Mouse (Mus musculus): ENCODE data around the gene Pdzd7. TPM values are rescaled to one million over a fixed set of nuclear protein-coding genes. Genes with fewer than 3 reads are reported as not detected.
A peak's percentile ranks its signal among the peaks of the same experiment; 100 is the strongest.

Gene Pdzd7
- 1 to 10 TPM; 4.3 to 5.6 TPM for total RNA-seq (2021)
- long read RNA-seq, experiment 1, partial matches to known transcripts = 4 of 6 reads
- long read RNA-seq, experiment 1, other reads (novel, unspliced or antisense) = 2 of 6 reads
- long read RNA-seq, experiment 2, partial matches to known transcripts = 3 of 5 reads
- long read RNA-seq, experiment 2, other reads (novel, unspliced or antisense) = 2 of 5 reads

GRCm38 (mm10) chr19:45045651-45046050 is at the start of gene Pdzd7:
Pdzd7 (minus strand) TSS chr19:45045717.
- DNase-seq (ENCODE audit: low spot score in 2 of 2) = no peak

DNA sequence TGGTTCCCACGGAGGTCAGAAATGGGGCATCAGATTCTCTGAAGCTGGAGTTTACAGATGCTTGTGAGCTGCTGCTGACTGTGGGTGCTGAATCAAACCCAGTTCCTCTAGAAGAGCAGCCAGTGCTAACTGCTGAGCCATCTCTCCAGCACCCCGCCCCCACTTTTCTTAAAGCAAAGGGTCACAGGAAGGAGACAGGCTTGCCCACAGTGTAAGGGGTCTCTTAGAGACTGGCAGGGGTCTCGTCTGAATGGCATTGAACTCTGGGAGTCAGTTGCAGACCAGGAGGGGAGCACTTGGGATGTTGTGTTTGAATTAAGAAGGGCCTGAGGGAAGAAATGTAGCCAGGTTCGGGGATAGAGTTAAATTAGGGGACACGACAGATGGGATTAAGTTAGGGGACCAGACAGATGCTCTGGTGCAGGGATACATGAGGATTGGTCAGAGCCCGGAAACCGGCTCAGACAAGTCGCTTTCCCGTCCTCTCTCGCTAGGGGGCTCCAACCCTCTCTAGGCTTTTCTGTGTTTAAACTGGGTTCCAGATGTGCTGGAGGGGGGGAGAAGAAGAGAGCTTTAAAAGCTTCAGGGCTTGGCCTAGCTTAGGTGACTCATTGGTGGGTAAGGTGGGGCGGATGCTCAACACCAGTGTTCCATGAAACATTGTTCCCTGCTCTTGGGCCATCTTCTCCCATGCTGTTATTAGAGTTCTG is 36.5 kb upstream of the Pdzd7 start:
- peak; percentile 36 to 46 for DNase-seq (ENCODE audit: low spot score in 2 of 2)

GRCm38 (mm10) chr19:45081279-45081678 is 35.8 kb upstream of the Pdzd7 start:
- DNase-seq (ENCODE audit: low spot score in 2 of 2) = peak; percentile 60 to 72

- DNase-seq (ENCODE audit: low spot score in 2 of 2) = peak in 1 of 2 experiments; percentile 8
Observed at GRCm38 (mm10) chr19:45080711-45081110, 35.2 kb upstream of the Pdzd7 start.

- DNase-seq (ENCODE audit: low spot score in 2 of 2) = peak; percentile 55 to 79
Observed at GRCm38 (mm10) chr19:45079769-45080515, 34.4 kb upstream of the Pdzd7 start.

DNA sequence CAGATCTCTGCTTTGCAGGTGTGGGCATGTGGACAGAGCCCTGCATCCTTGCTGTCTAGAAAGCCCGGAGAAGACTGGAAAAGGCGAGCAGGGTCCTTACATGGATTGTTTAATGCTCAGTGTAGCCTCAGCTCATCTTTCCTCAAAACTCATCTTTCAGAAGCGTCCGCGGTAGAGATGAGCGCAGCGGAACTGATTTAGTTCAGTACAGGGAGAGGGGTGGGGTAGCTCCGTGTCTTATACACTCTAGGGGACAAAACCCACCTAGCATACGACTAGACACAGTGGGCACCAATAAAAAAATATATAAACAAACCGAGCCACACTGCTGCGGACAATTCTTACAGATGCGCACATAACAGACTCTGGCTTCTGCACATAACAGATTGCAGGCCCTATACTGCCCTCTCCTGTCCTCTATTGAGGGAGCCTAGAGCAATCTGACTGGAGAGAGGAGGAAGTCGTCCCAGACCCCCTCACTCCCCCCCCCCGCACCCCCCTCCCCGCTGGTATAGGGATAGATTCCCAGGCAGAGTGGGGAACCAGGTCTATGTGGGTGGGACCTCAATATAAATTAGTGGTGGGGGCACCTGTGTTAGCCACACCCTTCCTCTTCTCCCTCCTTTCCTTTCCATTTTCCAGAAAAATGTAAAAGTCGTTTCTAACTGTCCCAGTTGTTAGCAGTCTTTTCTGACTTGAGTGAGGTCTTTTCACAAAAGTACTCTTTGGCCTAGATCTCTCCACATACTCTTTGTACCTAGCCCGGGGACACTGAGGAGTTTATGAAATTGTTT is 33.7 kb upstream of the Pdzd7 start:
- DNase-seq (ENCODE audit: low spot score in 2 of 2) = no peak

- DNase-seq (ENCODE audit: low spot score in 2 of 2) = no peak
Observed at GRCm38 (mm10) chr19:45077742-45078645, 32.5 kb upstream of the Pdzd7 start.

- peak in 1 of 2 experiments; percentile 62 for DNase-seq (ENCODE audit: low spot score in 2 of 2)
Observed at GRCm38 (mm10) chr19:45076586-45077510, 31.3 kb upstream of the Pdzd7 start.

GRCm38 (mm10) chr19:45076036-45076575 is 30.6 kb upstream of the Pdzd7 start:
- no peak for DNase-seq (ENCODE audit: low spot score in 2 of 2)

DNA sequence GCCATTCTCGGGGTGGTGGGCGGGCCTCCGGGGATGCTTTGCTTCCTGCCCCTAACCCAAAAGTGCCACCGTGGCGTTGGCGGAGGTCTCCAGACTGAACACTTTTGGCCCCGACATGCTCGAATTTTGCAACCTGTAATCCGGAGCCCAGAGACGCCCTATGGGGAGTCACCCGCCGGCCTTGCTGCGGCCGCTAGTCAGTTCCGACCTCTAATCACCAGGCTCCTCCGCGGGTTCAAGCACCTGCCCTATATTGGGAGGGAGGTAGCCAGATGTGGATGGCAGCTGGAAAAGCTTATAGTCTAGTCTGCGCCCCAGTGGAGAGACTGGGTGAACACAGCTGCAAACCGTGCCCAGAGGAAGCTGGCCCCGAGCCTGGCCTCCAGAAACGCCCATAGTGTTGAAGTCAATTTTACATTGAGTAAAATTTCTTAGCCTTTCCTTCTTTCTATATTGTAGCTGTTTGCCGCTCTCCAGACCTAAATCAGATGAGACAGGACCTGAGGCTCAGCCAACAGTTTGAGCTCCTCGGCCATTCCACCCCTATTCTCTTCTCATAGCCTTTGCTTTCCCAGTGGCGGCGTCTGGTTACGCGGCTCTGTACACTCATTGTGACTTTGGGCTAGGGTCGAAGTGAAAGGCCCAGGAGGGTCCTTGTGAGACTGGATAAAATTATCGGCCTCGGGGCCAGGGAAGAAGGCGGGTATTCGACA is 30.0 kb upstream of the Pdzd7 start:
- DNase-seq (ENCODE audit: low spot score in 2 of 2) = no peak

DNA sequence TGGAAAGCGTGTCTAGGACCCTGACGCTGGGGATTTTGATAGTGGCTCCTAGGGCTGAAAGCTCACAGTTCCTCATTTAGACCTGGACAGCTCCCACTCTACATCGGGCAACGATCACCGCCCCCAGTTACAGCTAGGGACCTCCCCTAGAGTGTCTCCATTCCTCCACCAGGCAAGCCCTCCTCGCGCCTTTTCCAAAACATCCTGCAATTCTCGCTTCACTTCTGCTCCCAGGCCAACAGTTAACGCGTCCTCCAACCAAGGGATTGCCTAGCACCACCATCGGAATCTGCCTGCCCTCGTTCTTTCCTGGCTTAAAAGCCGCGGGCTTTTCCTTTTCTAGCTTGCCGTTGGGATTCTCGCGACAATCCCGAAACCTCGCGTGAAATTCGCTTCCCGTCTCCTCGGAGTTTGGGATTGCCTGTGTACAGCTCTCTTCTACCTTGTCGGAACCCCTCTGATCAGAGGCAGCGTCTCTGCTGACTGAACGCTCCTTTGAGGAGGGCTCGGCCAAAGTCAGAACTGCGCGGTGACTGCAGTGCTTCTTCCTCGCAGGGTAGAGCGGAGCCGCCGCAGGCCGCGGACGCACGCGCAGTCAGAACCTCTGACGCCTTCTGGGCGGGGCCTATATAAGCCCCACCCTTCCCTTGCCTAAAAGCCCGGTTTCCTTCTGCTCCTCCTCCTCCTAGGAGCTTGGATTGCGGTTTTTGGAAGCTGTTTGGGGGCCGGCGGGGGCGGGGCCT is 29.2 kb upstream of the Pdzd7 start, which contains the start of gene Kazald1:
Kazald1 (plus strand) TSS at position 662 of the 743 bp plus-strand sequence.
- peak; percentile 93 to 94 for DNase-seq (ENCODE audit: low spot score in 2 of 2)

DNA sequence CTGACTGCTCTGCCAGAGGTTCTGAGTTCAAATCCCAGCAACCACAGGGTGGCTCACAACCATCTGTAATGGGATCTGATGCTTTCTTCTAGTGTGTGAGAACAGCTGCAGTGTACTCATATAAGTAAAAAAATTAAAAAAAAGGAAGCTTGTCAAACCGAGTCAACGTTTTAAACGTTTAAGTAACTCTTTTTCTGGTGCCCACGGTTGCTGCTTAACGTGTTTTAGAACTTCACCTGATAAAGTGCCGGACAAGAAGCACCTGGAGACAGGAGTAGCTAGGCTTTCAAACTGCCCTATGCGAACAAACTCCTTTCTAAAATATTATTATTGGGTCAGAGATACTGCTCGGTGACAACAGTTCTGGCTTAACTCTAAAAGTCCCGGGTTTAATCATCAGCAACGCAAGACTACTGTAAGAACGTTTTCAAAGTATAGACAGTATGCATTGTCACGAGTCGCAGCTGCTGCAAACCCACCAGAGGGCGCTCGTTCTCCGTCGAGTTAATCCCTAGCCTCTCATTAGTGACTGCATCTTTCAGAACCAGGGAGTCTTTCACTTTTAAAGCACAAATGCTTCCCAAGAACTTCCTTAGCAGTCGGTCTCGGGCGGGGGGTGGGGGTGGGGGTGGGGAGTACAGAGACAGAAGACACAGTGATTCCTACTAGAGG is 28.5 kb upstream of the Pdzd7 start:
- peak; percentile 72 to 83 for DNase-seq (ENCODE audit: low spot score in 2 of 2)

- DNase-seq (ENCODE audit: low spot score in 2 of 2) = no peak
Observed at GRCm38 (mm10) chr19:45067758-45068510, 22.4 kb upstream of the Pdzd7 start.

DNA sequence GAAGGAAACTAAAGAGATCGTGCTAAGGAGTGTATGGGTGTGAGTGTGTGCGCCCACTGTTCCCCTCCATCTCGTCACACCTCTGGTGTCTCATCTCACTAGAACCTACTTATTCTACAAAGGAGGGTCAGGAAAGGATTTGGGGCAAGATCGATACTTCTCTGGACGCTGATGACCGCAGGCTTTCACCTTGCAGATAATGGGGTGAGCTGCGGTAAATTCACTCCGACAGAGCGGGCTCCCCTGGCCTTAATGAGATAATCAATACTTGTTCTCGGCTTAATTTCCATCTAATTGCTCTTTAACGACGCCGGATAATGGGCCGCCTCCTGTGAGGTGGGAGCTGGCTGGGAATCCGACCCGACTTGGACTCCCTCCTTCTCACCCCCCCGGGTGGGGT is 21.7 kb upstream of the Pdzd7 start:
- DNase-seq (ENCODE audit: low spot score in 2 of 2) = no peak

GRCm38 (mm10) chr19:45065226-45065625 is 19.7 kb upstream of the Pdzd7 start:
- no peak for DNase-seq (ENCODE audit: low spot score in 2 of 2)
